In genomic region chr11:32693431-32694141, GRCm38 (mm10) we compare ENCODE assay signal across 8 mouse cellular contexts. TPM values are rescaled to one million over a fixed set of nuclear protein-coding genes. Genes with fewer than 3 reads are reported as not detected.
DNase-seq lines count a peak whose midpoint lies in the region; ATAC-seq and TF ChIP-seq lines count a peak whose summit lies in the region.

No protein-coding gene starts in this region.

- peak; percentile 47 for TF ChIP-seq CTCF in left cerebral cortex, adult 2 months (IDR thresholded peaks at IDR 0.05)

- H3K36me3 ChIP-seq in limb, embryonic 13.5 days: no peaks in the 10 kb centered on the region

- no peak overlapping the region for H3K9ac ChIP-seq in limb, embryonic 13.5 days

- H3K4me3 ChIP-seq in left cerebral cortex, adult 2 months: no peak overlapping the region
- no peak overlapping the region for H3K4me3 ChIP-seq in limb, embryonic 13.5 days

- no peak overlapping the region for H3K4me2 ChIP-seq in limb, embryonic 13.5 days (replicated peaks)

- intact Hi-C loops in left cerebral cortex, adult 2 months (cut with DNase I): loop anchor here (2.0 kb wide), 1 partner anchor 51 kb away; the partner anchor contains the start of gene Fbxw11
- intact Hi-C loops in left cerebral cortex, postnatal 36 days (cut with DNase I): loop anchor here (5.0 kb wide), 1 partner anchor 51 kb away; the partner anchor contains the start of gene Fbxw11

- peak; percentile 42 for DNase-seq in adrenal gland, postnatal 14 days
- no peak for DNase-seq in adrenal gland, postnatal 4 days (ENCODE audit: low spot score in 2 of 2)
- DNase-seq in left cerebral cortex, adult 2 months (ENCODE audit: extremely low spot score in 1 of 2, low spot score in 2 of 2): no peak
- DNase-seq in left cerebral cortex, postnatal 36 days (ENCODE audit: low spot score in 2 of 2): no peak
- DNase-seq in ZHBTc4 (ENCODE audit: low read depth, low spot score): peak; percentile 40
- no peak for DNase-seq in layer of hippocampus, postnatal 36 days
- DNase-seq in cerebellum, adult 11 months: no peak

- WGBS in limb, embryonic 13.5 days: 34% methylated on average over 7 of the region's 7 CpGs

- no peaks in the 10 kb centered on the region for H3K27me3 ChIP-seq in limb, embryonic 13.5 days

- H3K9me3 ChIP-seq in limb, embryonic 13.5 days: no peaks in the 10 kb centered on the region

- ATAC-seq in limb, embryonic 13.5 days (ENCODE audit: low FRiP score, low read depth): peak; percentile 75

- H3K27ac ChIP-seq in left cerebral cortex, adult 2 months: peak overlapping the region; percentile 29
- H3K27ac ChIP-seq in limb, embryonic 13.5 days: no peak overlapping the region

- H3K4me1 ChIP-seq in limb, embryonic 13.5 days: peaks cover 41% of the 10 kb centered on the region

RNA-seq across cellular contexts. Expression of gene Fbxw11, which starts 51.1 kb away (rescaled TPM):
- total RNA-seq in adrenal gland, postnatal 14 days (2021): 85.5 and 86.2 TPM in 2 replicates
- 100 to 1,000 TPM; 110 to 111 TPM for total RNA-seq in adrenal gland, postnatal 4 days (2021)
- total RNA-seq in left cerebral cortex, adult 2 months (2021): 100 to 1,000 TPM; 122 to 125 TPM
- total RNA-seq in left cerebral cortex, postnatal 36 days (2021): 100 to 1,000 TPM; 119 to 124 TPM
- polyA plus RNA-seq in limb, embryonic 13.5 days (2015; fragmentation: Nextera tagmentation; extraction: Ambion mirVana): 80.4 and 85.4 TPM in 2 replicates
- 100 to 1,000 TPM; 148 to 157 TPM for total RNA-seq in layer of hippocampus, postnatal 36 days (2021)

Comparison
In these comparisons a context has a peak if more than half of its experiments do, and no peak if none do; other contexts are left out.
1. DNase-seq: peak in adrenal gland, postnatal 14 days (single experiment) and ZHBTc4 (single experiment); none in adrenal gland, postnatal 4 days (0 of 2), left cerebral cortex, adult 2 months (0 of 2), left cerebral cortex, postnatal 36 days (0 of 2), layer of hippocampus, postnatal 36 days (0 of 2) and cerebellum, adult 11 months (single experiment).